Mouse (Mus musculus) WW6 (cell line): Measurements from ENCODE around the gene Psg16.
"Not testable (repeated sequence)": the region's sequence is repeated elsewhere in the genome, so short reads cannot be mapped to it uniquely, and the experiment has no call there.

Experiments used
- DNase-seq: peaks from one replicate; pipeline ENCODE4 v3.0.0-alpha.2; 2013; ENCODE audit warnings: low read depth, low spot score

The Psg16 gene

GRCm38 (mm10) chr7:17055287-17055946 lies 18.4 kb upstream of the Psg16 start:
- no peak for DNase-seq

DNA sequence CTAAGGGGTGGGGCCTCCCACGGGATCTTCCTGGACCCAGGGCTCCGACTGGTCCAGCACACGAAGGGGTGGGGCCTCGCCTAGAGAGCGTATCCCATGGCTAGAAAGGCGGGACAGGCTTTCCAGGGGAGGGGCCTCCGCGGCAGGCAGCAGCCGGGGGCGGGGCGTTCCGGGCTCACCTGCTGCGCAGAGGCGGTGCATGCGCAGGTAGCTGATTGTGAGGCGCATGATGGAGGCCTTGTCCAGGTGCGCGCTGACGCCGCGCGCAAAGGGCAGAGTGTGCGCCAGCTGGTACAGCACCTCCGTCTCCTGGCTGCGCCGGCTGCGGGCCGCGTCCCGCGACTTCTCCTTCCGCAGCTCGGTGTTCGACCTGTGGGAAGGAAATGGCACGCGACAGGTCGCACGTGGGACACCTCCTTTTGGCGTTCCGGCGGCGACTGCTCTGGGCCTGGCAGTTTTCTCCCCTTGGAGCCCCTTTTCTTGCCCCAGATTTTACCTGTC lies 17.7 kb upstream of the Psg16 start:
- peak; percentile 93 for DNase-seq

DNA sequence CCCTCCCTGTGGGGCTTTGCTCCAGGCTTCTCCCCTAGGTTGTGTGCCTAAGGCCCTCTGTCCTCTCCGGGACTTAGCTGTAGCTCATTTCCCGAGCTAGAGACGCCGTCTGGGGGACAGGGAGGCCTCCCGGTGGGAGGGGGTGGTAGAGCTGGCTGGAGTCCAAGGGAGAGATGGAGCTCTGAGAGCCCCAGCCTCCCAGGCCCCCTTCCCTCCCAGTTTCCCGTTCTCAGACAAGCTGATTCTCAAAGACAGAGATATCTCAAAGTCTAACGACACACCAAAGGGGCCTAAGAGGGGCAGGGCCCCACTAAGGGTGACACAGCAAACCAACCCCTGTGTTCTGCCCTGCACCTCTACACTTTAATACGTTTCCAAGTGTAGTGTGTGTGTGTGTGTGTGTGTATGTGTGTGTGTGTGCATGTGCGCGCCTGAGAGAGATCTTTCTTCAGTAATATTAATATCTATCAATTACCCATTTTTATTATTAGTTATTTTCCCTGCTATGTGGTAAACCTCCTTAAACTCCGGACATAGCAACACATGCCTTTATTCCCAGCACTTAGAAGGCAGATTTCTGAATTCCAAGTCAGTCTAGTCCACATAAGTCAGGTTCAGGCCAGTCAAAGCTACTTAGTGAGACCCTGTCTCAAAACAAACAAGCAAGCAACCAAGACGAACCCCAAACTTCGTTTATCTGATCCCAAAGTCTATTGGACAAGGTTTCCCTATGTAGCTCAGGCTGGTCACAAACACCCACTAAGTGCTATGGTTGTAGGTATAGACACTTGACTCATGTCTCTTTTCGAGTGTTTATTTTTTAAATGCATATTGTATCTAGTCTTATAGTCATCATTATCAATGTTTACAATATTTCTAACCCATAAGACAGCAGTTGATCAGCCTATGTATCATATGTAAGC lies 17.0 kb upstream of the Psg16 start:
- DNase-seq = no peak

- no peak for DNase-seq
Measured at GRCm38 (mm10) chr7:17058071-17058689, 15.7 kb upstream of the Psg16 start.

DNA sequence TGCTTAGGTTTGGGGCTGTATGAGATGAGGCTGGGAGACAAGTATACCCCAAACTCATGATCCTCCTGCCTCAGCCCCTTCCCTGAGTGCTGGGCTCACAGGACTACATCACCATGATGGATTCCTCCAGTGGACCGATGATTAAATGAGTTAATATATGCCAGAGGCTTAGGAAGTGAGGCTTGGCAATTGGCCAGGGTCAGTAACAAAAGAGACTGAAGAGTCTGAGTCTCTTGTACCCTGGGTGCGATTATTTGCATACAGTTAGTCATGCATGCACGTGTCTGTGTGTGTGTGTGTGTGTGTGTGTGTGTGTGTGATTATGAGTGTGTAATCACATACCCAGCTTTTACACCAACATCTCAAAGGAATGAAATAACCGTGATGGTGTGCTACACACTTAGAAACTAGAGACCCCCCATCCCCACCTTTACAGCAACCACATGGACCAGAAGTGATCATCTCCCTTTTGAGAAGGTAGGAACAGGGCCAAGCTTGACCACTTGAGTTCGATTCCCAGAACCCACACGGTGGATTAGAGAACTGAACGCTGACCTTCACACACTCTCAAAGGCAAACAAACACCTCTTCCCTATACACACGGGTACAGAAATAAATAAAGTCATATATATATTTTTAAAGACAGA lies 14.9 kb upstream of the Psg16 start:
- no peak for DNase-seq

DNA sequence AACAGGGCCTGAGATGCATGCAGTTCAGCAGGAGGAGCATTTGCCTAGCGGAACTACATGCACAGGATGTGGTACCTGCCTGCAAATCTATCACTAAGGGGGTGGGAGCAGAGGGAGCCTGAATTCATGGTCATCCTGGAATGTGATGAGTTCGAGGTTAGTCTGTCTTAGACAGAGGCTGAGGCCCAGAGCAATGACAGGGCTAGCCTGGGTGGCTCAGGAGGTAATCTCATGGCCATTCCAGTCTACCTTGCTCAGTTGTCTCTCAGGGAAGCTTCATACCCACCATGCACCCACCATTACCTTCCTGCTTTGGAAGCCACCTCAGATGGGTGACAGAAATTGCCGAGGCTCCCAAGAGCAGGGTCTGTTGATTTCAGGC lies 14.4 kb upstream of the Psg16 start:
- DNase-seq = no peak

GRCm38 (mm10) chr7:17060031-17060781 lies 13.6 kb upstream of the Psg16 start:
- no peak for DNase-seq

GRCm38 (mm10) chr7:17060782-17061605 lies 12.8 kb upstream of the Psg16 start:
- DNase-seq = no peak

- DNase-seq = no peak
Measured at GRCm38 (mm10) chr7:17062389-17062788, 11.5 kb upstream of the Psg16 start, which contains the start of gene Hif3a. Gene Hif3a (minus strand): TSS chr7:17062427.

DNA sequence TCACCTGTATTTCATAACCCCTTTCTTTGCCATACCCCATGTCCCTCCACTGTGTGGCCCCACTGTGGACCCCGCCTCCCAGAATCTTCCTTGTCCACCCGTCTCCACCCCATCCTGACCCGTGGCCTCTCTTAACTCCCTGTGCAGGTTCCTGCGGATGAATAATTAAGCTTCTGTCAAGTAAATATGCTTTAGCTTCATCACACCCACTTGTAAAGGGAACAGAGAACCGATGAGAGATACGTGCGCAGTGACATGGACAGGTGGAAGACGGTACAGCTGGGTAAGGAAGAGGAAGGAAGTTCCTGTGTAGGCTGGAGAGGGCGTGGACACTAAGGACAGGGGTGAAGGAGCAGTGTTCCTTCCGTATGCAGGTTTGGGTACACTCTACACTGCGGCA lies 11.0 kb upstream of the Psg16 start:
- no peak for DNase-seq

- no peak for DNase-seq
Measured at GRCm38 (mm10) chr7:17065620-17066019, 8.2 kb upstream of the Psg16 start.

DNA sequence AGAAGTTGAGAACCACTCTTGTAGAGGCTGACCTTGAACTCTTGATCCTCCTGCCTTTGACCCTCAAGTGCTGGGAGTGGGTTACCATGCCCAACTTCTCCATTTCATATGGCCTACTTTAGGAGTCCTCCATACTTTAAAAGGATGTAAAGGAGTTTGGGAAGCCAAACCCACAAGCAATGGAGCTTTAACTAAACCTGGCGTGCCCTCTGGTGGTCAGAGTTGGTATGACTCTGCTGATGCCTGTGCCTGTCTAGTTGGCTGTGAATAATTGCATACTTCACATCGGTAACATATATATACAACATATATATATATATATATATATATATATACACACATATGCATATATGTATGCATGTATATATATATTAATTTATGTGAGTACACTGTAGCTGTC lies 7.4 kb upstream of the Psg16 start:
- no peak for DNase-seq

GRCm38 (mm10) chr7:17067000-17067399 lies 6.8 kb upstream of the Psg16 start:
- DNase-seq = no peak

DNA sequence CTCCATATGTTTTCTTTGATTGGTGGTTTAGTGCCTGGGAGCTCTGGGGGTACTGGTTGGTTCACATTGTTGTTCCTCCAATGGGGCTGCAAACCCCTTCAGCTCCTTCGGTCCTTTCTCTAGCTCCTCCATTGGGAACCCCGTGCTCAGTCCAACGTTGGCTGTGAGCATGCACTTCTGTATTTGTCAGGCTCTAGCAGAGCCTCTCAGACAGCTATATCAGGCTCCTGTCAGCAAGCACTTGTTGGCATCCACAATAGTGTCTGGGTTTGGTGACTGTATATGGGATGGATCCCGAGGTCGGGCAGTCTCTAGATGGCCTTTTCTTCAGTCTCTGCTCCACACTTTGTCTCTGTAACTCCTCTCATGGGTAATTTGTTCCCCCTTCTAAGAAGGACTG lies 6.2 kb upstream of the Psg16 start:
- not testable (repeated sequence) for DNase-seq

DNA sequence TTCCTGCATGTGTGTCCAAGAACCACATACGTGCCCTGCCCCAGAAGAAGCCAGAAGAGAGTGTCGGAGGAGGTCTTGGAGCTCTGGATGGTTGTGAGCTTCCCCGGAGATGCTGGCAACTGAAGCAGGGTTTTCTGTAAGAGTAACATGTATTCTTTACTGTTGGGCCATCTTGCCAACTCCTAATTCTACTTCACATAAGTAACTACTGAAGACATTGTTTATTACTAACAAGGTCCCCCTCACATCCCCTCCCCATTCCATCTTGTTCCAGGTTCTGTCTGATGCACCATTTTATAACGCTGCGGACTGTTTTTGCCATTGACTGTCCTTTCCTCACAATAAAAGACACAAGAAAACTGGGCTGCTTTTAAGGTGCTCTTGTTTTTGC lies 332 bp upstream of the Psg16 start:
- DNase-seq = no peak

DNA sequence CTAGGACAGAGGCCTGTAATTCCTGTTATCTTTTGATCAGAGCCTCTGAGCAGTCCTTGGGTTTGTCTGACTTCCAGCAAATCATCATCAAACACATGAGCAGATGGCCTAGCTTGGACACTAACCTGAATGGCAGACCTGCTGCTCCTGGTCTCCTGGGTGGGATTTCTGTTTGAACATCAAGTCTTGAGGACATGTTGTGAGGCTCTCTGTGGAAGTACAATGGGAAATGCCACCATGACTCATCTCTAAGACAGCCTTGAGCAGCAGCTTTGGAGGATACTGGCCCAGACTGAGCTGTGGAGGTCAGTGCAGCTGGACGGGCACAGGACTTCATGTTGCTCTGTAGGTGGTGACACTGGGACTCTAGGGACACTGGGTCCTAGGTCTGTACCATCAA lies 2.7 kb downstream of the Psg16 start:
- DNase-seq = no peak

- no peak for DNase-seq
Measured at GRCm38 (mm10) chr7:17078076-17078654, 4.3 kb downstream of the Psg16 start.

- no peak for DNase-seq
Measured at GRCm38 (mm10) chr7:17082766-17083165, 8.9 kb downstream of the Psg16 start.

DNA sequence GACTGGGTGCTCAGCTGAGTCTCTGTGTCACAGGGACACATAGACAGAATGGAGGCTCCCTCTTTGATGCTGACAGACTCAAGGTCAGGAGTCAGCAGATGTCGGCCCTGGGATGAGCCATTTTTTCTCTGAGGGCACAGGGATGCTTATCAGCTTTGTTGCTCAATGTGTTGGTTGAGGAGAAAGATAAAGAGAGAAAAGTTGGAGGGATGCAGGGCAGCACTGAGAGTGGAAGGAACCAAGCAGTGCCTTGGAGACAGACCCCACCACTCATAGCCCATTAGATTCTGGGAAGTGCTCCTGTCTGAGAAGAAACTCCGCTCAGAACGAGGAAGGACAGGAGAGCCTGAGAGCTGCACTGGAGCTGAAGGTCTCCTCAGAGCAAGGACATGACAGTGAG lies 13.9 kb downstream of the Psg16 start:
- DNase-seq = no peak

- DNase-seq = no peak
Measured at GRCm38 (mm10) chr7:17090058-17090585, 16.3 kb downstream of the Psg16 start.
